Mouse (Mus musculus): Measurements from ENCODE around the gene Ctdspl. TPM values are rescaled to one million over a fixed set of nuclear protein-coding genes. Genes with fewer than 3 reads are reported as not detected.
A peak's percentile ranks its signal among the peaks of the same experiment; 100 is the strongest.

Ctdspl gene
- polyA plus RNA-seq, 1 experiment = 6.7 TPM

DNA sequence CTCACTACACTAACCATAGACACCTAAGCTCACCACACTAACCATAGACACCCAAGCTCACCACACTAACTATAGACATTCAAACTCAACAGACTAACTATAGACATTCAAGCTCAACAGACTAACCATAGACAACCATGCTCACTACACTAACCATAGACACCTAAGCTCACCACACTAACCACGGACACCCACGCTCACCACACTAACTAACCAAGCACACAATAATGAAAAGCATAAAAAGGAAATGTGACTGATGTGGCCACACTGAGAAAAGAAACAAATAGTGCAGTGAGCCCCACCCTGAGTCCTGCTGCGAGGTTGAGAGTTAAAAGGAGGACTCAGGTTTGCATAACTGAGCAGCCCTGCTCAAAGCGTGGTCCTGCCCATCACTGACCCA is 129.1 kb downstream of the Ctdspl start:
- TF ChIP-seq POLR2A (IDR thresholded peaks at IDR 0.05; ENCODE audit: borderline replicate concordance, control insufficient read depth, low read depth, low read length) (no peak), CTCF (IDR thresholded peaks at IDR 0.05; ENCODE audit: control insufficient read depth, insufficient read depth, low read length) (no peak)
- Histone ChIP-seq H3K4me3 (replicated peaks; ENCODE audit: control insufficient read depth, low read depth, low read length) (no peak overlapping the region), H3K4me1 (ENCODE audit: control insufficient read depth, insufficient read depth, low read length) (no peaks in the 10 kb centered on the region), H3K27ac (ENCODE audit: control insufficient read depth, insufficient read depth, low read depth, low read length, poor library complexity) (no peak overlapping the region)
- WGBS = 56% methylated on average over 4 of the region's 4 CpGs

DNA sequence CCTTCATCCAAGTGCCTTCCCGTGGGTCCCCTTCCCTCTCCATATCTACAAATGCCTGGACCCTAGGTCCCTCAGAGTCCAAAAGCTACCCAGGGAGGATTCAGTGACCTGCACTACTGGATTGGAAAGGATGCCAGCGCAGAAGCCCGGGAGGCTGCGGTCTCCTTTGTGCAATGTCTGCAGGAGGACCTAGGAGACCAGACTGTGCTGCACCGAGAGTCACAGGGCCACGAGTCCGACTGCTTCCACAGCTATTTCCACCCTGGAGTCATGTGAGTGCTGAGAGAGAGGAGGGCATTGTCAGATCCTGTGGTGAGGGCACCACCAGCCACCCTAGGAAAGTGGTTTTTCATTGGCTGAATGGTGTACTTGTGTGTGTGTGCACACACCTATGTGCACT is 132.0 kb downstream of the Ctdspl start:
- WGBS = 89% methylated on average over 7 of the region's 7 CpGs
- Histone ChIP-seq H3K27ac (ENCODE audit: control insufficient read depth, insufficient read depth, low read depth, low read length, poor library complexity) (no peak overlapping the region), H3K4me3 (replicated peaks; ENCODE audit: control insufficient read depth, low read depth, low read length) (no peak overlapping the region), H3K4me1 (ENCODE audit: control insufficient read depth, insufficient read depth, low read length) (no peaks in the 10 kb centered on the region)
- no peak for TF ChIP-seq POLR2A (IDR thresholded peaks at IDR 0.05; ENCODE audit: borderline replicate concordance, control insufficient read depth, low read depth, low read length)
- no peak for TF ChIP-seq CTCF (IDR thresholded peaks at IDR 0.05; ENCODE audit: control insufficient read depth, insufficient read depth, low read length)

DNA sequence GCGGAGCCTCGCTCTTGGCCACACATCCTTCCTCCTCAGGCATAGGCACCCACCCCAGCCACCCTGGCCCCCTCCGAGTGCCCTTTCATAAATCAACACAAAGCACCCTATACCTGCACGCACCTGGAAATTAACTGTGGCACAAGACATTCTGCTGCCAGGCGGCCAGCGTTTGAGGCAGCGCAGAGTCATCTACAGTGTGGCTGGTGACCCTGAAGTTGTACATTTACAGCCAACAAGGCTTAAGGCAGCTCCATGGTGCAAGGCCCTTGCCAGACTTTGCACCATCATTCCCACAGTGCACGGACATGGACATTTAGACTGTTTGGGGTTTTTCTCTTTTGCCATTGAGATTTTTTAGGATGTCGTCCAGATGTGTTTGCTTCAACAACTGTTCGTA is 134.4 kb downstream of the Ctdspl start:
- 81% methylated on average over 10 of the region's 10 CpGs for WGBS
- Histone ChIP-seq H3K4me3 (replicated peaks; ENCODE audit: control insufficient read depth, low read depth, low read length) (no peak overlapping the region), H3K27ac (ENCODE audit: control insufficient read depth, insufficient read depth, low read depth, low read length, poor library complexity) (no peak overlapping the region), H3K4me1 (ENCODE audit: control insufficient read depth, insufficient read depth, low read length) (no peaks in the 10 kb centered on the region; the same call in 1 of the 2 replicates)
- TF ChIP-seq CTCF (IDR thresholded peaks at IDR 0.05; ENCODE audit: control insufficient read depth, insufficient read depth, low read length) (no peak), POLR2A (IDR thresholded peaks at IDR 0.05; ENCODE audit: borderline replicate concordance, control insufficient read depth, low read depth, low read length) (no peak)

DNA sequence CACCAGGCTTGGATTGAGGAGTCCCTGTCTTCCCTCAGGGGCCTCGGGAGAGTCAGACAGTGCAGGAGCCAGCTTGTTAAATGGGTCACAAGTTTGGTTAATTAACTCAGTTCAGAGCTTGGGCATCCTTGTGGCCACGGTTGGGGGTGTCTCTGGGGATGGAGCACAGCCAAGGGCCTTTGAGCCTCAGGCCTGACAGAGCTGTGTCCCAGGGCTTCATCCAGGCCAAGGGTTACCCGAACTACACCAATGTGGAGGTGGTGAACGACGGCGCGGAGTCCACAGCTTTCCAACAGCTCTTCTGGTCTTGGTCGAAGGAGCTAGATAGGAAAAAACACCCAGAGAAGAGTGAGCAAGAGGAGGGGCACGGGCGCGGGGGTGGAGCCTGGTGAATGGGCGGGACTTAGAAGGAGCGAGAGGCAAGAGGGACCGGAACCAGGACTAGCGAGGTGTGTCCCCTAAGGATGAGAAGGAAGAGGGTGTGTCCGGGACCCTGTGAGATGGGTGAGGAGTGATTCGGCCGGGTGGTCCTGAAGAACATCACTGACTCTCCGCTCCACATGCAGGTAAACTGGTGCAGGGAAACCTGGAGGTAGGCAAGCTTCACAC is 136.9 kb downstream of the Ctdspl start:
- WGBS = 58% methylated on average over 19 of the region's 19 CpGs
- TF ChIP-seq POLR2A (IDR thresholded peaks at IDR 0.05; ENCODE audit: borderline replicate concordance, control insufficient read depth, low read depth, low read length) (no peak), CTCF (IDR thresholded peaks at IDR 0.05; ENCODE audit: control insufficient read depth, insufficient read depth, low read length) (no peak)
- no peak overlapping the region for H3K27ac ChIP-seq (ENCODE audit: control insufficient read depth, insufficient read depth, low read depth, low read length, poor library complexity)
- peak overlapping the region; percentile 62 for H3K4me3 ChIP-seq (replicated peaks; ENCODE audit: control insufficient read depth, low read depth, low read length)
- H3K4me1 ChIP-seq (ENCODE audit: control insufficient read depth, insufficient read depth, low read length) = no peaks in the 10 kb centered on the region; the same call in 1 of the 2 replicates

DNA sequence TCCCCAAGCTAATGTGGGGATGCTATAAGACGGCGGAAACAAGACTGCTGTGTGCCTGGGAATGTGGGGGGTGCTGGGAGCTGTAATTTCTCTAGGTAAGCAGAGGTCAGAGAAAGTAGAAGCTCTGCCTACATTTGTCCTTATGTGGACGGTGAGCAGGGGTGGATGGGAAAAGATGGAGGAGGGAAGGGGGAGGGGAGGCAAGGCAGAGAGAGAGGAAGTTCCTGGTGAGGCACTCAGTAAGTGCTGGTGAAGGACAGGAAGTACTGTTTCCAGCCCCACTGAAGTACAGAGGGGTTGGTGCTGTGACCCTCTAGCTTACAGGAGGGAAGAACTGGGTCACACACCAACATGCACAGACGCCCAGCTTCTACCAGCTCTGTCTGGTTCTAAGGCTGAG is 138.0 kb downstream of the Ctdspl start:
- WGBS = 30% methylated on average over 4 of the region's 4 CpGs
- H3K4me1 ChIP-seq (ENCODE audit: control insufficient read depth, insufficient read depth, low read length) = no peaks in the 10 kb centered on the region; the same call in 1 of the 2 replicates
- TF ChIP-seq POLR2A (IDR thresholded peaks at IDR 0.05; ENCODE audit: borderline replicate concordance, control insufficient read depth, low read depth, low read length) (no peak), CTCF (IDR thresholded peaks at IDR 0.05; ENCODE audit: control insufficient read depth, insufficient read depth, low read length) (no peak)
- H3K27ac ChIP-seq (ENCODE audit: control insufficient read depth, insufficient read depth, low read depth, low read length, poor library complexity) = no peak overlapping the region
- H3K4me3 ChIP-seq (replicated peaks; ENCODE audit: control insufficient read depth, low read depth, low read length) = peak overlapping the region; percentile 24

DNA sequence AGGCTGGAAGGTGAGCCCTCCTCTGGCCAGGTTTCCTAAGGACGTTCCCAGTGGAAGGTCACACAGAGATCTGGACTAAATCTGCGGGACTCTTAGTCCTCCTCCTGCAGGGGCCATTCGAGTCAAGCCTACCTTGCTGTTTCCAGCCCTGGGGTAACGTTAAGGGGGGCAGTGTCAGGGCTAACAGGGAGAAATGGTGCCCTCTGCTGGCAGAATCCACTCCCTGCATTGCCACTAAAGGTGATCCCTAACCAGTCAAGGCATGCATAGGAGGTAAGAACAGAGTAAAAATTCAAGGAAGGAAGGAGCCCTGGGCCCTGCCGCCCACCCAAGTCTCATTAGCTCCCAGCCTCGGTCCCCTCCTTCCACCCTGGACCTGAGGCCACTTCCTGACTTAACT is 141.3 kb downstream of the Ctdspl start:
- TF ChIP-seq CTCF (IDR thresholded peaks at IDR 0.05; ENCODE audit: control insufficient read depth, insufficient read depth, low read length) (peak; percentile 87), POLR2A (IDR thresholded peaks at IDR 0.05; ENCODE audit: borderline replicate concordance, control insufficient read depth, low read depth, low read length) (no peak)
- Histone ChIP-seq H3K4me3 (replicated peaks; ENCODE audit: control insufficient read depth, low read depth, low read length) (no peak overlapping the region), H3K4me1 (ENCODE audit: control insufficient read depth, insufficient read depth, low read length) (no peaks in the 10 kb centered on the region; the same call in 1 of the 2 replicates), H3K27ac (ENCODE audit: control insufficient read depth, insufficient read depth, low read depth, low read length, poor library complexity) (no peak overlapping the region)
- WGBS = 3% methylated on average over 6 of the region's 6 CpGs

DNA sequence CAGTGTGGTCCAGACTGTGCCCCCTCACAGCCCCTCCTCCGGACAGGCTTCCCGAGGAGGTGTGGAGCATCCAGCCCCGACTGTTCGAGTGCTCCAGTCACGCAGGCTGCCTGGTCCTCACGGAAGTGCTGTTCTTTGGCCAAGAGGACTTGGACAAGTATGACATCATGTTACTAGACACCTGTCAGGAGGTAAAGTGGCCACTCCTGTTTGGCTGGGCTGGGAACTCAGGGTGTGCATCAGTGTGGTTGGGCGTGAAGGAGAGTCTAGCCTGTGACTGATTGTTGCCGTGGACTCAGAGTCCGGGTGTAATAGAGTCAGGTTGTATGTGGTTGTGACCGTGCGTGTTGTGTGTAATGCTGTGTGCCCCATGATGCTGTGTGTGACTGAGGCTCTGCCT is 142.0 kb downstream of the Ctdspl start:
- TF ChIP-seq POLR2A (IDR thresholded peaks at IDR 0.05; ENCODE audit: borderline replicate concordance, control insufficient read depth, low read depth, low read length) (no peak), CTCF (IDR thresholded peaks at IDR 0.05; ENCODE audit: control insufficient read depth, insufficient read depth, low read length) (no peak)
- Histone ChIP-seq H3K4me3 (replicated peaks; ENCODE audit: control insufficient read depth, low read depth, low read length) (no peak overlapping the region), H3K27ac (ENCODE audit: control insufficient read depth, insufficient read depth, low read depth, low read length, poor library complexity) (no peak overlapping the region), H3K4me1 (ENCODE audit: control insufficient read depth, insufficient read depth, low read length) (no peaks in the 10 kb centered on the region; the same call in 1 of the 2 replicates)
- 85% methylated on average over 11 of the region's 11 CpGs for WGBS

DNA sequence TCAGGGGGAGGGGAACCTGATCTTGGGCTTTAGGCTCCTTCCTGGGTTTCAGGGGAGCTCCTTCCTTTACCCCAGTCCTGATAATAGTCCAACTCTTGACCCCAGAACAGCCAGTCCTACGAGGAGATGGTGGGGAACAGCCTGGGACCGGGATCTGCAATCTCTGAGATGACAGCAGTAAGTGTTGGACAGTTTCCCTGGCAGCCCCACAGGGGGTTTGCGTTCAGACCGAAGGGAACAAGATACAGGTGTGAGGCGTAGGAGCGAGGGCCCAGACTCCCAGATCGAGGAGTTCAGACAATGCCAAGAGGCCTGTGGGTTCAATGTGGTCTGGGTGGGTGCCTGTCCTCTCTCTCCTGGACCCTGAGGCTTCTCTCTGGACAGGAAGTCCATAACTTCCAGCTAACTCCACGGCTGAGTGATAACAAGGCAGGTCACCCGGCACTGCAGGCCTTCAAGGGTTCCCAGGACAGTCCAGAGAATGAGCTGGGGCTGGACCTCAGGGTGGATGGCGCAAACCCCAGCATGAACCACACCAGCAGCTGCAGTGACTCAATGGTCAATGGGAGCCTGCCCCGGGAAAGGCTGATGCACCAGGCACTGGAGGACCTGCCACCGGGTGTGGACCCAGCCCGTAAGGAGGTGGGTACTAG is 144.0 kb downstream of the Ctdspl start:
- Histone ChIP-seq H3K4me3 (replicated peaks; ENCODE audit: control insufficient read depth, low read depth, low read length) (no peak overlapping the region), H3K4me1 (ENCODE audit: control insufficient read depth, insufficient read depth, low read length) (no peaks in the 10 kb centered on the region; the same call in 1 of the 2 replicates), H3K27ac (ENCODE audit: control insufficient read depth, insufficient read depth, low read depth, low read length, poor library complexity) (no peak overlapping the region)
- no peak for TF ChIP-seq POLR2A (IDR thresholded peaks at IDR 0.05; ENCODE audit: borderline replicate concordance, control insufficient read depth, low read depth, low read length)
- TF ChIP-seq CTCF (IDR thresholded peaks at IDR 0.05; ENCODE audit: control insufficient read depth, insufficient read depth, low read length) = no peak
- 77% methylated on average over 13 of the region's 13 CpGs for WGBS
